Mouse (Mus musculus) activated CD4-positive, CD25-positive, alpha-beta regulatory T cell (primary cell): Measurements from ENCODE around the gene Unc13d. TPM values are rescaled to one million over a fixed set of nuclear protein-coding genes. Genes with fewer than 3 reads are reported as not detected.

ENCODE experiments used
- polyA plus RNA-seq, 2 experiments: library from polyadenylated mRNA; unstranded; fragments of 100-300 nt; shearing (Covaris generic); gene quantifications; one replicate each; pipeline ENCODE4 v1.2.1; 2017

The Unc13d gene
- 100 to 1,000 TPM in 1 of 2 experiments, 10 to 100 TPM in 1; 95.7 to 157 TPM for polyA plus RNA-seq

DNA sequence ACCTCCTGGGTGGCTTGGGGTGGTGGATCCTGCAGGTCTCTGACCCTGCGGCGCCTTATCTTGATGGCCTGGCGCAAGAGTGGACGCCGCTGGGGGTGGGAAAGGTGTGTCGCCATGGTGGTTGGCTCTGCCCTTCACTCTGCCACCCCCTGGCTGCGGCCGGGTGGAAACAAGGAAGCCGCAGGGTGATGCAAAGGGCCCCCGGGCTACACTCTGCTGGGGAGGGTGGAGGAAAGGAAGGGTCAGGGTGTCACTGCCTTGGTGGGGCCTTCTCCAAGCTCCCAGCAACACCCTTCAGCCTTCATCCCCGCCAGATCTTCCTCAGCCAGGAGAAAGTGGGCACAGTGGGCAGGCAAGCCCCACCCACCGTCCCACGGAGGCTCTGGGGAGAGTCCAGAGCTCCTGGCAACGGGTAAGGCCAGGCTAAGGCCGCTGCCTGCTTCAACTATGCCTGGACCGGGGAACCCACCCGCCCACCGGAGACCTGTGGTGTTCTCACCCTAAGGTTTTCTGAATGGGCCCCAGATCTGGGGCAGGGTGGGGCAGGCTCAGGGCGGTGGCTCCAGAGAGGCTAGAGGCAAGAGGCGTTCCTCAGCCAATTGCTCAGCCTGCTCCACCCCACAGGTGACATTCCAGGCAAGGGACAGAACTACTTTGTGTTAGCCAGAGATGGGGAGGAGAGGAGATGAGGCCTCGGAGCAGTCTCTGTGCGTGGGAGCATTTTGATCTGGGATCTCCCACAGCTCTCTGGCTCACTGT is at the start of gene Unc13d:
Unc13d (minus strand) TSS at position 516 of the 759 bp plus-strand sequence.

DNA sequence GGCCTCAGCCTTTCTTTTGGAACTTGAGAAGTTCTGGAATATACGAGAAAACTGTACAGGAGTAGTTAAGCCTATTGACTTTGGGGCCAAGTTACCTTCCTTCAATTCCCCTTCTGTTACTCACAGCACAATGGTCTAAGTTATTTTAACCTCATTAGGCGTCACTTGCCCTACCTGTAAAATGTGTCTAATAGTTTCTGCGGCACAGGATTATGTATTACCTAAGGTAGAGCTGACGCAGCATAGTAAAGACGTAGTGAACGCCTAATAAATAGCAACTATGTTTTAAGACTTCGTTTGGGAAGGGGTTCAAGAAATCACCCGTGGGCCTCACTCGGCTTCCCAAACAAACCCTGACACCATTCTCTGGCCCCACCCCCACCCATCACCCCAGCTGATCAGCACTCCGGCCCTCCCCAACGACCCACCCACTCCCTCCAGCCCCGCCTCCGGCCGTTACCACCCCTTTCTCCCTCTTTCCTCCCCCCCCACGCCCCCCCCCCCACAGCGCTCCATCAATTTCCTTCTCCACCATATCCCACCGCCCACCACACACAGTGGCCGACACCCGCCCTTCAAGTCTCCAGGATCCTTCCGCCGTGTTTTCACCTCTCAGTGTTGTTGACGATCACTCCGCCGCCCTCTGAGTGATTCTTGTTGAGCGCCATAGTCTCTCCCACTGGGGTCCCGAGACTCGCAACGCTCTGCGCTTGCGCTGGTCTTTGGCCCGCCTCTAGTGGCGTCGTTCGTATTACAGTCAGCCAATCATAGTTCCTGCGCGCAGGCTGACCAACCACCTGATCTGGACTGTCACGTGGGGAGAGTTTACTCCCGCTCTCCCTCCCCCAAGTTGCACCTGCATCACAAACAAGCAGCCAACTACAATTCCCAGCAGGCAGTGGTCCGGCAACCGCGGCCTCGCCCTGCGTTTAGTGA is 8.8 kb upstream of the Unc13d start, which contains the start of gene Wbp2:
Wbp2 (minus strand) TSS at position 738 of the 936 bp plus-strand sequence.

DNA sequence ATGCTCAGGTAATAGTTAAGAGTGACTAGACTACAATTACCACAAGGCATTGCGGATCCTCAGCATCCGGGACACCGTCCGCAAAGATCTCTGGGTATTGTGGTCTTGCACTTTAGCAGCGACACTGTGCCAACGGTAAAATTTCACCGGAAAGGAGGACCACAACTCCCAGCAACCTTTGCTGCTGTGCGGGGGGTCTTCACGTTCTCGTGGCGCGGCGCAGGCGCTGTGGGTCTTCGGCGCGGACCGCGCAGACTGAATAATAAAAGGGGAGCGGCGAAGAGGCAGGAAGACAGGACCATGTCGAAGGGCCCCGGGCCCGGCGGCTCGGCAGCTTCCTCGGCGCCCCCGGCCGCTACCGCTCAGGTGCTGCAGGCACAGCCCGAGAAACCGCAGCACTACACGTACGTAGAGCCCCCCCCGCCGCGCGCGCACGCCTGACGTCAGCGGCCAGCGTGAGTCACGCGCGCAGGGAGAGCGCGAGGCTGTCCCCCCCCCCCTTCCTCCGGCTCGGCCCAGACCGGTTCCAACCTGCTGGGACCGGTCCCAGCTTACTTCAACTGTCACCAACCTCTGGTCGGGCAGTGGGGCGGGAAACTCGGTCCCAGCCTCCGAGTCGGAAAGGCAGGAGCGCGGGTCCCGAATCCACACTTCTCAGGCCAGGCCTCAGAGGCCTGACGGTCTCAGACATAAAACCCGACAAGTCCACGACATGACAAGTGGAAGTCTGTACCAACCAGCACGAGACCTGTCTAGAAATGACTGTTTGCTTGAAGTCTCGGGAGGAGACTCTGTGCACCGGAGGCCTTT is 47.5 kb downstream of the Unc13d start, which contains the start of gene Unk:
Unk (plus strand) TSS at position 235 of the 810 bp plus-strand sequence.

DNA sequence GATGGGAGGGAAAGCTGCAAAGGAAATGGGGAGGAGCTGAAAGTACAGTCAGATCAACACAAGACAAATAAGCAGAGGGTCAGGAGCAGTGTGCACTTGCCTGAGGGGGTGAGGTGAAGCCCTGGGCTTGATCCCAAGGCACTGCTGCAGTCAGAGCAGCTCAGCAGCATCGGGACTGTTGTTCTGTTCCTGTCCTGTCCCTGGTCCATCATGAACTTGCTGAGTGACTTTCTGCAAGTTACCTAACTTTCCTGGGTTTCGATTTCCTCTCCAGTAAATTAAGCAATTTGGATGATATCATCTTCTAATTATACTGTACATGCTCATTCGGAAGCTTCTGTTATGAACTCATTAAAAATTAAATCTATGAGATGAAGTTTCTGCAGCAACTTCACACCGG is 50.0 kb downstream of the Unc13d start, which contains the start of gene H3f3b:
H3f3b (minus strand) TSS at position 207 of the 400 bp plus-strand sequence.

DNA sequence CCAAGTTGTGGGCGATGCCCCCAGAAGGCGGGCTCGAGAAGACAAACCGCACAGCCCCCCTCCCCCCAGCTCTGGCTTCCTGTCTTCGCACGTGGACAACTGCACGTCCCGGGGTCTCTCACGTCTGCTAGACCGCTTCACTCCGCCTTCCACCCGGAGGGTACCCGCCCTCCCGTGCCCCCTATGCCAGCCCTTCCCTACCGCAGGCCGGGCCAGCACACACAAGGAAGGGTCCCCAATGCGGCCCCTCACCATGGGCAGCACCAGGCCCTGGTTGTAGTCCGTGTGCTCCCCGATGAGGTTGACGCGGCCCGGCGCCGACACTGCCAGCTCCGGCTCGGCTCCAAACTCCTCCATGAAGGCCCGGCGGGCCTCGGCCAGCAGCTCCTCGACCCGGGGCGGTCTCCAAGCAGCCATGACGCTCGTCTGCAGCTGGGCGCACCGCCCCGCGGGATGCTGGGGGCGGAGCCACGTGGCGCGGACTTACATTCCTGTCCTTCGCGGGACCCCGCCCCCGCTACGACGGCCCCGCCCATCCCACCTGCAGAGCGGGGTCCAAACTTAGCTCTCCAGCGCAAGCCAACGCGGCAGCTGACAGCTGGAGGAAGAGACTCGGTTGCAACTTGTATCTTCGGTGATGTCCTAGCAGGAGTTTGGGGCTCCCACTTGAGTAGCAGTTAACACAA is 65.4 kb downstream of the Unc13d start, which contains the start of gene Galk1:
Galk1 (minus strand) TSS at position 458 of the 686 bp plus-strand sequence.

Other genes with a start within 250 kb of the Unc13d start
- under 1 TPM in 1 of 2 experiments, not detected in 1; 0.21 TPM for gene Myo15b, start 219.6 kb downstream of the Unc13d start, polyA plus RNA-seq
- gene Smim5, start 178.0 kb downstream of the Unc13d start, polyA plus RNA-seq, result under 1 TPM in 1 of 2 experiments, not detected in 1; 0.16 TPM
- gene Smim6, start 165.9 kb downstream of the Unc13d start, polyA plus RNA-seq, result 1 to 10 TPM; 1.1 to 1.3 TPM
- 10 to 100 TPM; 28.7 to 33.7 TPM for gene Sap30bp, start 144.7 kb downstream of the Unc13d start, polyA plus RNA-seq
- gene Recql5, start 144.5 kb downstream of the Unc13d start, polyA plus RNA-seq, result 10 to 100 TPM; 11.2 to 20.0 TPM
- gene Itgb4, start 103.3 kb downstream of the Unc13d start, polyA plus RNA-seq, result under 1 TPM; 0.10 to 0.16 TPM
- gene Galk1, start 65.2 kb downstream of the Unc13d start, polyA plus RNA-seq, result 10 to 100 TPM; 30.5 to 58.2 TPM
- 1,000 to 10,000 TPM; 1,433 to 1,590 TPM for gene H3f3b, start 50.0 kb downstream of the Unc13d start, polyA plus RNA-seq
- gene Unk, start 47.6 kb downstream of the Unc13d start, polyA plus RNA-seq, result 10 to 100 TPM; 23.8 to 28.6 TPM
- 100 to 1,000 TPM; 141 to 173 TPM for gene Wbp2, start 9.0 kb upstream of the Unc13d start, polyA plus RNA-seq
- gene Trim47, start 49.2 kb upstream of the Unc13d start, polyA plus RNA-seq, result 1 to 10 TPM in 1 of 2 experiments, under 1 TPM in 1; 0.42 to 1.0 TPM
- 10 to 100 TPM in 1 of 2 experiments, 1 to 10 TPM in 1; 7.6 to 11.0 TPM for gene Trim65, start 53.2 kb upstream of the Unc13d start, polyA plus RNA-seq
- gene Mrpl38, start 60.9 kb upstream of the Unc13d start, polyA plus RNA-seq, result 10 to 100 TPM; 27.1 to 45.9 TPM
- 1 to 10 TPM; 4.9 to 6.5 TPM for gene Fbf1, start 90.2 kb upstream of the Unc13d start, polyA plus RNA-seq
- gene Ten1, start 120.9 kb upstream of the Unc13d start, polyA plus RNA-seq, result 100 to 1,000 TPM in 1 of 2 experiments, 10 to 100 TPM in 1; 78.5 to 101 TPM
- gene Acox1, start 121.1 kb upstream of the Unc13d start, polyA plus RNA-seq, result 10 to 100 TPM; 16.2 to 18.9 TPM
- gene Evpl, start 160.1 kb upstream of the Unc13d start, polyA plus RNA-seq, result under 1 TPM; 0.14 to 0.29 TPM
- 10 to 100 TPM; 55.6 to 64.4 TPM for gene Srp68, start 196.3 kb upstream of the Unc13d start, polyA plus RNA-seq
- gene Galr2, start 203.0 kb upstream of the Unc13d start, polyA plus RNA-seq, result under 1 TPM in 1 of 2 experiments, not detected in 1; 0.17 TPM
- gene Exoc7, start 229.3 kb upstream of the Unc13d start, polyA plus RNA-seq, result 10 to 100 TPM; 64.5 to 88.0 TPM